Mouse (Mus musculus): ENCODE results near the gene Arnt. TPM values are rescaled to one million over a fixed set of nuclear protein-coding genes. Genes with fewer than 3 reads are reported as not detected.
"Not testable (repeated sequence)": the region's sequence is repeated elsewhere in the genome, so short reads cannot be mapped to it uniquely, and the experiment has no call there.

The Arnt gene
- total RNA-seq (2021): 58.4 and 62.9 TPM in 2 replicates
- long read RNA-seq, experiment 1, full-length matches to known transcripts: 16 of 31 reads
- long read RNA-seq, experiment 1, partial matches to known transcripts: 5 of 31 reads
- long read RNA-seq, experiment 1, other reads (novel, unspliced or antisense): 10 of 31 reads
- long read RNA-seq, experiment 2, full-length matches to known transcripts: 17 of 31 reads
- long read RNA-seq, experiment 2, partial matches to known transcripts: 5 of 31 reads
- long read RNA-seq, experiment 2, other reads (novel, unspliced or antisense): 9 of 31 reads

DNA sequence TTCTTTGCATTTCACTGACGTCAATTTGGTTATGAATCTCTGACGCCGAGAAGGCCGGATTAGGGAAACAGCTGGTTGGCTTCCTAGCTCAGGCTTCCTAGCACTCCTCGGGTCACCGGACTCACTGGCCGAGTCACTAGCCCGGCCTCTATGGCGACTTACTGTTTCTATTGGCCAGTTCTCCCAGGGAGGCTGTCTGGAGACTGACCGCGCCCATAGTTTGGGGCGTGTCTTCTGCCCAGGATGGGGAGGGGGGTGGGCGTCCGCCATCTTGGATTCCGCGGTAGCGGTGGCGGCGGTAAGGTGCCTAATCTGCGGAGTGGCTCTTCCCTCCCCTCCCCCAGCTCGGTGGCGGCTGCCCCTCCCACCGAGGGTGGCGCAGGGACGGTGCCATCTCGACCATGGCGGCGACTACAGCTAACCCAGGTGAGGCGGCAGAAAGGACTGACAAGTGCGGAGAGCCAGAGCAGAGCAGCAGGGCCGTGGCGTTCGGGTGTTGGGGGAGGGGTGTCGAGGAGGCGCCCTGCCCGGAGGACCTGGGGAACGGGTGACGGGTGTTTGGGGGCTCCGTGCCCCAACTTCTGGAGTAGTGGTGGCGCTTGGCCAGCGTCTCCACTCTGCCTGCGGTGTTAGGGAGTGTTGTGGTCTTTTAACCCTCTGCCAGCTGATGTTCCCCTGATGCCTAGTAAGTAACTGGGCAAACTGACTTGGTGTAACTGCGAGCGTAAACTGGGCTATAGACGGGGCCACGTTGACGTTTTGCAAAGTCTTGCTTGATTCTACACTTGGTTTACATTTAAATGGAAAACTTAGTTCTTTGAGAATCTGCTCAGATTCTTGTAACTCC, at the start of gene Arnt:
Gene Arnt, plus strand, starts transcription at position 253 of the 847 bp plus-strand sequence.
- DNase-seq: peak; percentile 95

DNA sequence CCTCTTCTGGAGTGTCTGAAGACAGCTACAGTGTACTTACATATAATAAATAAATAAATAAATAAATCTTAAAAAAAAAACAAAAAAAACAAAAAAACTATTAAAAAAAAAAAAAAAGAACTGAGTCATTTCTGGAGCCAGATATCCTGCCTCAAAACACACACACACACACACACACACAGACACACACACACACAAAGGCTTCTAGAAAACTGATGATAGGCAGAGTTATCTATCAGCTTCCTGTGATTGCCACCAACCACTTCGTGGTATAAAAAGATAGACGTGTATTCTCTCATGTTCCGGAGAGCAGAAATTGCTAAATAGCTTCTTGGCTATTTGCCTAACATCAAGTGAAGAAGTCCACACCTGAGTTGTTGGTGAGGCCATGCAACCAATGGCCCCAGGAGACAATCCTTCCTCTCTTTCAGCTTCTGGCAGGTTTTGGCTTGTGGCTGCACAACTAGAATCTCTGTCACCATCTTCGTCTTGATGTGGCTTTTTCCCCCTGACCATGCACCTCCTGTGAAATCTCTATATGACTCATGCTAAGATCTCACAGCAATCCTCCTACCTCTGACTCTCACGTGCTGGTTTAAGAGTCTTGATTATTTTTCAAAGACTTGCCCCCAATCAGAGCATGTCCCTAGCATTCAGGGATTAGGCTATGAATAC, 48.6 kb upstream of the Arnt start:
- no peak for DNase-seq

DNA sequence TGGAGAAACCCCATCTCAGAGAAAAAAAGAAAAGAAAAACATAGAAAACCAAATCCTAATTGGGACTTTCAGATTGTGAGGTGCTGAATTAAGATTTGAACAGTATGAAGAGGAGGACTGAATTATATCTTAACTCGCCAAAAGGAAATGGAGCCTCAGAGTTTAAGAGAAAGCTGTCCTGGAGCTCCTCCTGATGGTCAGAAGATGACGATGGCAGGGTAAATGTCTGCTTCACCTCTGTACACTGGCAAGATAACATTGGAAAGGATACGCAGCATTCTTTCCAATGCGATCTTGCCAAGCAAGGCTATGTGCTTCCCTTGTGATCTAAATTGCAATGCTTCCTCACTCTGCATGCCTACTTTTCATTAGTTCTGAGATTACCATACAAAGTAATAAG, 39.8 kb upstream of the Arnt start:
- peak; percentile 18 for DNase-seq

DNA sequence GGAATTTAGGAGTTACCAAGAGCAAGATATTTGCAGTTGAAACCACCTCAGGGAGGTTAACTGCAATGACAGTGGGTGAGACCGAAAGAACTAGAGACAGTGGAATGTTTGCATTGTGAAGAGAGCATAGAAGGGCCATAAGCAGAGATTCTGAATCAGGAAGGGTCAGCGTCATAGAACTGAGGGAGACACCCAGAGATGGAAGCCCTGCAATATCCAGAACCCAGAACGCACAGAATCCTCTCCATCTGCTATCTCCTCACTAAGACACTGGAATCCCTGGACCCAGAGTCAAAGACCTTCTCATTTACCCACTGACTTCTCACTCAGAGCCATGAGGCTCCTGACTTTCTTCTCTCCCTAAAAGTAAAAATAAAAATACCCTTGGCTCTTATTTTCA, 31.4 kb upstream of the Arnt start, which contains the start of gene 4930558C23Rik:
Gene 4930558C23Rik, minus strand, starts transcription at position 101 of the 400 bp plus-strand sequence.
- DNase-seq: no peak

DNA sequence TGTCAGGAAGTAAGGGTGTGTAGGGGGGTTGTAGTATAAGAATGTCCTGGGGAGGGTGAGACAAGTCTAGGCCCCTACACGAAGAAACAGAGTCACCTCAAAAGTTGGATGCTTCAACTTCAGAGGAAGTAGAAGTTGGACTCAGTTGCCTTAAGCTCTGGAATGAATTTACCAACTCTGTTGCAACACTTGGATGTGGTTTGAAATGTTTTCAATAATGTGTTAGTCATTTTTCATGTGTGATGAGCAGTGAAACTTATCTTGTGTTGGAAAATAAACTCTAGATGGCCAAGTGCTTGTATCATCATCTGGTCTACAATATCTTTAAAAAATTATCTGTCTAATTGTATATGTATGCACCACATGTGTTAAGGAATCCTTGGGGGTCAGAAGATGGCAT, 26.5 kb upstream of the Arnt start:
- DNase-seq: no peak

DNA sequence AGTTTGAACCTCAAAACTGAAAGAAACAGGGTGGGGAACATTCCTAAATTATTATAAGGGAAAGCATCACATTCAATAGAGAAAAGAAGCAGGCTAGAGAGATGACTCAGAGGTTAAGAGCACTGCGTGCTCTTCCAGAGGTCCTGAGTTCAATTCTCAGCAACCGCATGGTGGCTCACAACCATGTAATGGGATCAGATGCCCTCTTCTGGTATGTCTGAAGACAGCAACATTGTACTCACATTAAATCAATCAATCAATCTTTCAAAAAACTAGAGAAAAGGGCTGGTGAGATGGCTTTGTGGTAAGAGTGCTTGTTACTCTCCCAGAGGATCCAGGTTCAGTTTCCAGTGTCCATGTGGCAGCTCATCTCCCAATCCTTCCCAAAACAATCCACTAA, 25.3 kb upstream of the Arnt start:
- no peak for DNase-seq

DNA sequence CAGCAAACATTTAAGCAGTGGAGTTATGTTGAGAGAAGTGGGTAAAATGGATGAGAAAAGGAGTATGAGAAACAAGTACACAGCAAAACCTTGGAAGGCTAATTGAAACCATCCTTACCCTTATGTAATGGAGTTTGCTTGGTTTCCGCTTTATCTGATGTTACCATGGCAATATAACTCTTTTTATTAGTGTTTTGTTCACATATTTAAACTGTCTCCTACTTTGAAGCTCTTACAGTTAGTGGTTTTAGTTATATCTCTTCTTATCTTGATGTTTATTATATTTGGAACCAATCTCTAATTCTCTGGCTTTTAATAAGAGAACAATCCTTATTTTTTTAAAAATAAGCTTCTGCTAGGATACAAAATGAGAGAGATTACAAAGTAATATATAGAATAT, 21.9 kb upstream of the Arnt start:
- no peak for DNase-seq

DNA sequence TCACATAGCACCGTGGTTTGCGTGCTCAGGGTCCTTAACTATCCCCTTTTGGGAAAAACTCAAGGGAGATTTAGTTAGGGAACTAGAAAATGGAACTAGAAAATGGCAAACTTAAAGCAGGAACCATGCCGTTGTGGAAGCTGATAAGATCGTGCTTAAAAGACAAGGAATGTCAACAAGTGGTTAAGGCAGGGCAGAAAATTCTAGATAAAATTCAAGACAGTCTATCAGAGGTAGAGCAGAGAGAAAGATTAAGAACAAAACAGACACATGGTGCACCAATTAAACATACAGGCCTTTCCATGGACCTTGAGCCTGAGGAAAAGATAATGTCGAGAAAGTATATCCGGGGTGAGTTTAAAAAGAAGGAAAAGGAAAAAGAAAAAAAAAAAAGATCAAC, 16.3 kb upstream of the Arnt start:
- DNase-seq: no peak

DNA sequence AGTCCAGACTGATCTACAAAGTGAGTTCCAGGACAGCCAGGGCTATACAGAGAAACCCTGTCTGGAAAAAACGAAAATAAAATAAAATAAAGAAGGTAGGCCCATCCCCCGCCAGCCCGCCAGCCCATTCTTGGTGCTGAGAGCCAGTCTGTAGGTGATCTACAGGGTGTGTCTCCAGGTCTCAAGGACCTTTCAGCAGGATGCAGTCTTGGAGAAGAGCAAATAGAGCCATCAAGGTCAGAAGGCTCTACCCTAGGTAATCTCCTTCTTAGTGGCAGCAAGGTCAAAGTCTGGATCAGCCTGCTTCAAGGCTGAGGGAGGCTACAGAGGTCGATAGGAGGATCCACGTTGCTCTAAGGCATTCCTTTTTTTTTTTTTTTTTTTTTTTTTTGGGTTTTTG, 7.7 kb upstream of the Arnt start:
- not testable (repeated sequence) for DNase-seq

DNA sequence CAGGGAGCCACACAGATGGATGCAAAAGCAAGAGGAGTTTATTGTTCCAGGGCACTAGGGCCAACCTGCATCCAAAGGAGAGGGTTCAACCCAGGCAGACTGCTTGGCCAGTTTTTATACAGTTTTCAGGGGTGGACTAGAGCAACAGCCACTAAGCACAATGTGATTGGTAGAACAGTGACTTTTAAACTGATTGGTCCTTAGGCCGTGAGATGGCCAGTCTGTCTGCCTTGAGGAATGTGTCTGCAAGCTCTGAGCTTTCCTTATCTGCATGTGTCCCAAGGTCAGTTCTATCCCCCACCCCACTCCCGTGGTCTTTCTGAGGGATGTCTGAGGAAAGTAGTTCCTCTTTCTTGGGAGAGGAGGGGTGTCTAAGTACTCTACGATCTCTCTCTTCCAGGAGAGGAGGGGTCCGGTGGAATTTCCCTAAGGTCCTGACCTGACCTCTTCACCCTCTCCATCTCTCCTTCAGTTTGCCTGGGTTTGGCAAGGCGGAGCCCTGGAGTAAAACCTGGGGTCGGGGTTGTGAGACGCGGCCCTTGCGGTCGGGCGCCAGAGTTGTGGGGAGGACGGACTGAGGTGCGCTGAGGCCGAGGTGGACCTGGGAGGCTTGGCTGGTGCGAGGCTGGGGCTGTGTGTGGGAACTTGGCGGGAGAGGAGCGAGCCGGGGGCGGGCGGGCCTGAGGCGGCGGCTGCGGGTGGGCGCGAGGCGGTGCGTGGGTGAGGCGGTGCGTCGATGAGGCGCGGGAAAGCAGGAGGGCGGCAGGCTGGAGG, 6.9 kb upstream of the Arnt start:
- not testable (repeated sequence) for DNase-seq

DNA sequence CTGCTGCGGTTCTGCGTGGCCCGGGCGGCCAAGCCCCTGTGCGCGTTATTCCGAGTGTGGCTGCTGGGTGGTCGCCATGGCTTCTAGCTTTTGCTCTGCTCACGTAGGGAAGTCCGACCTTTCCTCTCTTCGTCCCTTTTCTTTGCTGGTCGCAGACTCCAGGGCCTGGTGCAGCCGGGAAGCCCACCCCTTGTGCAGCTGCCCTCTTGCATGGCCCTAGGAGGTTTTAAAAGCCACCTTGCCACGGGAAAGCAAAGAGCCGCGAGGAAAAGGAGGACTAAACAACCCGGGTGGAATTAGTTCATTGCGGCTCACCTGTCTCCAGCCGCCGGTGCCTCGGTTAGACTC, 6.3 kb upstream of the Arnt start:
- DNase-seq: peak; percentile 27

DNA sequence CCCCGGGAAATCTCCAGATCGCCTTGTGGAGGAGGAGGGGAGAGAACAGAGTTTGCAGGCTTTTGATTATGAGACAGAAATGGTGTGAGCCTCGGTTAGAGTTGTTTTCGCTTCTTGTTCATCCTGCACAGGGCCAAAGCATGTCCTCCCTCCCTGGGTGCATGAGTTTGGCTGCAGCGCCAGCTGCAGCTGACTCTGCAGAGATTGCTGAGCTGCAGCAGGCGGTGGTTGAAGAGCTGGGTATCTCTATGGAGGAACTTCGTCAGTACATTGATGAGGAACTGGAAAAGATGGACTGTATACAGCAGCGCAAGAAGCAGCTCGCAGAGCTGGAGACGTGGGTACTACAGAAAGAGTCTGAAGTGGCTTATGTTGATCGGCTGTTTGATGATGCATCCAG, 5.8 kb upstream of the Arnt start:
- not testable (repeated sequence) for DNase-seq

DNA sequence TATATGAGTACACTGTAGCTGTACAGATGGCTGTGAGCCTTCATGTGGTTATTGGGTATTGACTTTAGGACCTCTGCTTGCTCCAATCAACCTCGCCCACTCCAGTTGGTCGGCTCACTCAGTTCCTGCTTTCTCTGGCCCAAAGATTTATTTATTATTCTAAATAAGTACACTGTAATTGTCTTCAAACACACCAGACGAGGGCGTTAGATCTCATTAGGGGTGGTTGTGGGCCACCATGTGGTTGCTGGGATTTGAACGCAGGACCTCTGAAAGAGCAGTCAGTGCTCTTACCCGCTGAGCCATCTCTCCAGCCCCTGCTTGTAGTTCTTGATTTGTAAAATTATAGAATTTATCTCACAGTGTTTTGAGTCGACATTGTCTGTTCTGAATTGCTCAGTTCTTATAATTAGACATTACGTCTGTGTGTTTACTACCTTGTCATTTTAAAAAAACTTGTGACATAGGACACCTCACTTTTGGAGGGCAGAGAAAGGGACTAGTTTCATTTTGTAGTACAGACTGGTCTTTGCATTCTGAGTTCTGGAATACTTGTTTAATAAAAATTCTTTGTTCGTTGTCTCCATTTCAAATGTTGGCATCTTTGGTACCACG, 780 bp upstream of the Arnt start:
- DNase-seq: no peak

DNA sequence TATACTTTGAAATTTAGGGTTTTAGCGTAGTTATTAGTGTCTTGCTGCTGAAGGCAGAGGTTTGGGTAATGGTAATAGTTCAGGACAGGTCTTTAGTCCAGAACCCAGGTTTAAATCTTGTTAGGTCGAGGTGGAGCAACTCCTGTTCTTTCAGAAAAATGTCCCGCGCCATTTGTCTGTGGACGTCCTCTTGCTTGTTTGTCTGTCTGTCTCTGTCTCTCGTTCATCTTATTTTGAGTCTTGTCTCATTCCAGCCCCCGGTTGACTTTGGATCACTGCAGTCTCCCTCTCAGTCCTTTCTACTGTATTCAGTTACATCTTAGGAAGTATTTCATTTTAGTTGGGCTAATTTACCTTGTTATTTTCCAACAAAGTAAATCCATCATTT, 789 bp downstream of the Arnt start:
- DNase-seq: no peak

DNA sequence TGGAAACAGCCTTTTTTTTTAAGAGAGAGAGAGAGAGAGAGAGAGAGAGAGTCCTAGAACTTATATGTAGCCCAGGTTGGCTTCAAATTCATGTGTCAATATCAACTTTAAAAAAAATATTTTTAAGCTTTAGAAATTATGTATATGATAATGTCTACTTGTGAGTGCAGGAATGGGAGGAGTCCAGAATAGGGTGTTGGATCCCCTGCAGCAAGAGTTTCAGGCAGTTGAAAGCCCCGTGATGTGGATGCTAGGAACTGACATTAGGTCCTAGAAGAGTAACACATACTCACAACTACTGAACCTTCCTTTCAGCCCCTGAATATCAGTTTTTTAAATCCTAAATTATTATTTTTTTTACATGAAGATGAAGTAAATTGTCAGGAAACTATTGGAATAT, 1.4 kb downstream of the Arnt start:
- DNase-seq: no peak

DNA sequence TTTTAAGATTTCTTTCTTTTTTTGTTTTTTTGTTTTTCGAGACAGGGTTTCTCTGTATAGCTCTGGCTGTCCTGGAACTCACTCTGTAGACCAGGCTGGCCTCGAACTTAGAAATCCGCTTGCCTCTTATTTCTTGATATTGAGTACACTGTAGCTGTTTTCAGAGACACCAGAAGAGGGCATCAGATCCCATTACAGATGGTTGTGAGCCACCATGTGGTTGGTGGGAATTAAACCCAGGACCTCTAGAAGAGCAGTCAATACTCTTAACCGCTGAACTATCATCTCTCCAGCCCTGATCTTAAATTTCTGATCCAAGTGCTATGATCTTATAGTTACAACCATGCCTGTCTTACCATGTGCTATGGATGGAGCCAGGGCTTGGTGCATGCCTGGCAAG, 4.4 kb downstream of the Arnt start:
- not testable (repeated sequence) for DNase-seq

DNA sequence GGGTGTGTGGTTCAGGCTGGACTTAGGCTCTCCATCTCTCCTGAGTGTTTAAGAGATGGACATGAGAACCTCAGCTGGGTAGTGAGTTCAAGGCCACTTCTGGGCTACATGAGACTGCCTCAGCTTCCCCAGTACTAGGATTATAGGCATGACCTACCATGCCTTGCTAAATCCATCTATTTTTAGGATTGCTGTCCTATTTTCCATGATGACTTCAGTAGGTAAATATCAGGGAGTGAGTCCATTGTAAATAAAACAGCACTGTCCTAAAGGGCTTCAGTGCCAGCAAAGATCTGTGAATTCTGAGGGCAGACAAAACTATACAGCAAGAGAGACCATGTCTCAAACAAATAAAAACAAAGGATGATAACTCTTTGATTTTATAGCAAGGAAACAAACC, 5.5 kb downstream of the Arnt start:
- no peak for DNase-seq

DNA sequence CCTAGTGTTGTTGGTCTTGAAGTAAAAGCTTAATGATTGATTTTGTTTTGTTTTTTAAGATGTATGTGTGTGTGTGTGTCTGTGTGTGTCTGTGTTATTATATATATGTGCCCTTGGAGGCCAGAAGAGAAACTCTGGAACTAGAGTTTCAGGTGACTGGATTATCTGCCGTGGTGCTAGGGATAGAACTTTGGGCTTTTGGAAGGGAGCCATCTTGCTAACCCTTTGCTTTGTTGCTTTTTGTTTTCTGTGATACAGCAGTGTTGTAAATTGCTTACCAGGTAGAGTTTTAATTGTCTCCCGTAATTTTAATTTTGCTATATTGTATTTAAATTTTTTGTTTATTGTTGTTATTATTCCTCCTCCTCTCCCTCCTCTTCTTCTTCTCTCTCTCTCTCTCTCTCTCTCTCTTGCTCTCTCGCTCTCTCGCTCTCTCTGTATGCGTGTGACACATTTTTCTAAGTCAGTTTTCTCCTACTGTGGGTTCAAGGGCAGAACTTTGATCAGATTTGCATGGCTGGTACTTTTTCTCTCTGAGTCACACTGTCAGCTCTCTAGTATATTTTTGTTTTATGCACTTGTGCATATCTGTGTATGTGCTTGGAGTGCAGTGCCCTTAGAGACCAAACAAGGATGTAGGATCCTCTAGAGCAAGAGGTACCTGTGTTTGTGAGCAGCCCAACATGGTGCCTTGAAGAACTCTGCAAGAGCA, 8.4 kb downstream of the Arnt start:
- DNase-seq: no peak

DNA sequence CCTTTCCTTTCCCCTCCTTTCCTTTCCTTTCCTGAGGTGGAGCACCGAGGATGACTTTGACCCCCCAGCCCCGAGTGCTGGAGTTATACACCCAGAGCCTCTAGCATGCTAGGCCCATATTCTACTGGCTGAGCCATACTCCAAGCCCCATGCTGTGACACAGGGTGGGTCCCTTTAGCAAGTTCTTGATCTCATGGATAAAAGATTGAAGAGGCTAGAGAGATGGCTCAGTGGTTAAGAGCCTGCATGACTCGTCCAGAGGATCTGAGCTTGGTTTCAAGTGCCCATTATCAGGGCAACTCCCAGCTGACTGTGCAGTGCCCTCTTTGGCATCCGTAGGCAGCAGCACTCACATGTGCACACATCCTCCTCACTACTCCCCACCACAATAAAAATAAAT, 11.1 kb downstream of the Arnt start:
- no peak for DNase-seq

DNA sequence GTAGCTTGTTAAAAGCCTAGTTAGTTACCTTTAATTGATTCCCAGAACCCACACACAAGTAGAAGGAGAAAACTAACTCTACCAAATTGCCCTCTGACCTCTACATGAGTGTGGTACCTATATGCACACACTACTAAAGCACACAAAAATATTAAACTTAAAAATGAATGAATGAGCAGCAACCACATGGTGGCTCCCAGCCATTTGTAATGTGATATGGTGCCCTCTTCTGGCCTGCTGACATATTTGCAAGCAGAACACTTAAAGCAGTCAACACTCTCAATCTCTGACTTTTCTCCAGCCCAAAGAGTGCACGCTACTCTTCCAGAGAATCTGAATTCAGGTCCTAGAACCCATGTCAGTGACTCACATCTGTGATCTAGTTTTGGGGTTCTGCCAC, 16.2 kb downstream of the Arnt start:
- peak; percentile 70 for DNase-seq

DNA sequence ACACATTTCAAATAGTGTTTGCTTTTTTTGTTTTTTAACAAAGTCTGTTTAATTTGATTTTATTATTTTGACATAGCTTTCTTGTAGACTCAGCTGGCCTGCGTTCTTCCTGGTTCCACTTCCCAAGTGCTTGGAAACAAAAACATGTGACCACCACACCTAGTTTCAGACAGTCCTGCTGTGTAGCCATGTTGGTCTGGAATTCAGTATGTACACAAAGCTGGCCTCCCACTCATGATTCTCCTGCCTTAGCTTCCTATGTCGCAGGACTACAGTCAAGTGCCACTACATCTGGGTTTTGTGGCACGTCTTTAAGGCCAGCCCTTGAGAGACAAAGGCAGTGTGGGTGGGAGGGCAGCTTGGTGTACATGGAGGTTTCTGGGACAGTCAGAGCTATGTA, 16.7 kb downstream of the Arnt start:
- DNase-seq: no peak
